Mouse (Mus musculus): ENCODE results near the gene Hoxa4. TPM values are rescaled to one million over a fixed set of nuclear protein-coding genes. Genes with fewer than 3 reads are reported as not detected.
A peak's percentile ranks its signal among the peaks of the same experiment; 100 is the strongest.

The Hoxa4 gene
- polyA plus RNA-seq, 1 experiment from 2014 or later: not detected

- Histone ChIP-seq H3K4me1 (replicated peaks; ENCODE audit: control insufficient read depth, insufficient read depth, low read length) (peaks cover 10% of the 10 kb centered on the region; the same call in 1 of the 2 replicates), H3K4me2 (ENCODE audit: low read depth, low read length, severe bottlenecking) (no peak overlapping the region), H3K27ac (ENCODE audit: low read depth, low read length) (no peak overlapping the region), H3K36me3 (ENCODE audit: control insufficient read depth, insufficient read depth, low read length) (no peaks in the 10 kb centered on the region), H3K9me3 (ENCODE audit: control insufficient read depth, low read length) (no peaks in the 10 kb centered on the region), H3K4me3 (ENCODE audit: low read depth, low read length) (no peak overlapping the region), H3K27me3 (ENCODE audit: control insufficient read depth, insufficient read depth, low read length) (peaks cover 100% of the 10 kb centered on the region), H3K9ac (ENCODE audit: low read length) (no peak overlapping the region)
- no peak for ATAC-seq (replicated peaks; ENCODE audit: low FRiP score)
- no peak for DNase-seq (ENCODE audit: low spot score)
- under 1% methylated on average over 23 of the region's 23 CpGs for WGBS
Observed at GRCm38 (mm10) chr6:52190410-52190809, 1.1 kb downstream of the Hoxa4 start.

GRCm38 (mm10) chr6:52189909-52190308 is 1.6 kb downstream of the Hoxa4 start:
- H3K4me3 ChIP-seq (ENCODE audit: low read depth, low read length): no peak overlapping the region
- H3K36me3 ChIP-seq (ENCODE audit: control insufficient read depth, insufficient read depth, low read length): no peaks in the 10 kb centered on the region
- DNase-seq (ENCODE audit: low spot score) (peak; percentile 54), ATAC-seq (replicated peaks; ENCODE audit: low FRiP score) (no peak)
- no peaks in the 10 kb centered on the region for H3K9me3 ChIP-seq (ENCODE audit: control insufficient read depth, low read length)
- H3K4me2 ChIP-seq (ENCODE audit: low read depth, low read length, severe bottlenecking): no peak overlapping the region
- 5% methylated on average over 8 of the region's 8 CpGs for WGBS
- H3K9ac ChIP-seq (ENCODE audit: low read length): no peak overlapping the region
- H3K27ac ChIP-seq (ENCODE audit: low read depth, low read length): no peak overlapping the region
- peaks cover 10% of the 10 kb centered on the region; the same call in 1 of the 2 replicates for H3K4me1 ChIP-seq (replicated peaks; ENCODE audit: control insufficient read depth, insufficient read depth, low read length)
- H3K27me3 ChIP-seq (ENCODE audit: control insufficient read depth, insufficient read depth, low read length): peaks cover 100% of the 10 kb centered on the region

GRCm38 (mm10) chr6:52189172-52189591 is 2.4 kb downstream of the Hoxa4 start:
- Histone ChIP-seq H3K27ac (ENCODE audit: low read depth, low read length) (no peak overlapping the region), H3K4me2 (ENCODE audit: low read depth, low read length, severe bottlenecking) (no peak overlapping the region), H3K4me3 (ENCODE audit: low read depth, low read length) (no peak overlapping the region), H3K27me3 (ENCODE audit: control insufficient read depth, insufficient read depth, low read length) (peaks cover 100% of the 10 kb centered on the region), H3K36me3 (ENCODE audit: control insufficient read depth, insufficient read depth, low read length) (no peaks in the 10 kb centered on the region), H3K4me1 (replicated peaks; ENCODE audit: control insufficient read depth, insufficient read depth, low read length) (peaks cover 10% of the 10 kb centered on the region; the same call in 1 of the 2 replicates), H3K9me3 (ENCODE audit: control insufficient read depth, low read length) (no peaks in the 10 kb centered on the region), H3K9ac (ENCODE audit: low read length) (no peak overlapping the region)
- peak; percentile 52 for DNase-seq (ENCODE audit: low spot score)
- ATAC-seq (replicated peaks; ENCODE audit: low FRiP score): no peak
- 7% methylated on average over 5 of the region's 5 CpGs for WGBS

GRCm38 (mm10) chr6:52186500-52186899 is 5.1 kb downstream of the Hoxa4 start:
- Histone ChIP-seq H3K27me3 (ENCODE audit: control insufficient read depth, insufficient read depth, low read length) (peaks cover 100% of the 10 kb centered on the region), H3K36me3 (ENCODE audit: control insufficient read depth, insufficient read depth, low read length) (no peaks in the 10 kb centered on the region), H3K4me2 (ENCODE audit: low read depth, low read length, severe bottlenecking) (no peak overlapping the region), H3K9ac (ENCODE audit: low read length) (no peak overlapping the region), H3K4me1 (replicated peaks; ENCODE audit: control insufficient read depth, insufficient read depth, low read length) (peaks cover 4% of the 10 kb centered on the region; the same call in 1 of the 2 replicates), H3K4me3 (ENCODE audit: low read depth, low read length) (no peak overlapping the region), H3K27ac (ENCODE audit: low read depth, low read length) (no peak overlapping the region), H3K9me3 (ENCODE audit: control insufficient read depth, low read length) (no peaks in the 10 kb centered on the region)
- 0% methylated on average over 1 of the region's 1 CpGs for WGBS
- DNase-seq (ENCODE audit: low spot score) (peak; percentile 41), ATAC-seq (replicated peaks; ENCODE audit: low FRiP score) (no peak)

- no peak overlapping the region for H3K4me2 ChIP-seq (ENCODE audit: low read depth, low read length, severe bottlenecking)
- H3K9me3 ChIP-seq (ENCODE audit: control insufficient read depth, low read length): no peaks in the 10 kb centered on the region
- H3K36me3 ChIP-seq (ENCODE audit: control insufficient read depth, insufficient read depth, low read length): no peaks in the 10 kb centered on the region
- ATAC-seq (replicated peaks; ENCODE audit: low FRiP score) (no peak), DNase-seq (ENCODE audit: low spot score) (peak; percentile 46)
- WGBS: 6% methylated on average over 3 of the region's 3 CpGs
- no peak overlapping the region for H3K27ac ChIP-seq (ENCODE audit: low read depth, low read length)
- H3K4me1 ChIP-seq (replicated peaks; ENCODE audit: control insufficient read depth, insufficient read depth, low read length): no peaks in the 10 kb centered on the region
- no peak overlapping the region for H3K9ac ChIP-seq (ENCODE audit: low read length)
- peaks cover 100% of the 10 kb centered on the region for H3K27me3 ChIP-seq (ENCODE audit: control insufficient read depth, insufficient read depth, low read length)
- H3K4me3 ChIP-seq (ENCODE audit: low read depth, low read length): no peak overlapping the region
Observed at GRCm38 (mm10) chr6:52185834-52186233, 5.7 kb downstream of the Hoxa4 start.

- Histone ChIP-seq H3K4me1 (replicated peaks; ENCODE audit: control insufficient read depth, insufficient read depth, low read length) (no peaks in the 10 kb centered on the region), H3K4me3 (ENCODE audit: low read depth, low read length) (no peak overlapping the region), H3K9ac (ENCODE audit: low read length) (no peak overlapping the region), H3K9me3 (ENCODE audit: control insufficient read depth, low read length) (no peaks in the 10 kb centered on the region), H3K4me2 (ENCODE audit: low read depth, low read length, severe bottlenecking) (no peak overlapping the region), H3K27me3 (ENCODE audit: control insufficient read depth, insufficient read depth, low read length) (peaks cover 100% of the 10 kb centered on the region), H3K27ac (ENCODE audit: low read depth, low read length) (no peak overlapping the region), H3K36me3 (ENCODE audit: control insufficient read depth, insufficient read depth, low read length) (no peaks in the 10 kb centered on the region)
- ATAC-seq (replicated peaks; ENCODE audit: low FRiP score) (no peak), DNase-seq (ENCODE audit: low spot score) (peak; percentile 44)
- 2% methylated on average over 19 of the region's 19 CpGs for WGBS
Observed at GRCm38 (mm10) chr6:52185222-52185621, 6.3 kb downstream of the Hoxa4 start.

GRCm38 (mm10) chr6:52184668-52185067 is 6.9 kb downstream of the Hoxa4 start:
- WGBS: 3% methylated on average over 6 of the region's 6 CpGs

GRCm38 (mm10) chr6:52183311-52184080 is 8.1 kb downstream of the Hoxa4 start:
- H3K4me2 ChIP-seq (ENCODE audit: low read depth, low read length, severe bottlenecking): no peak overlapping the region
- no peak overlapping the region for H3K27ac ChIP-seq (ENCODE audit: low read depth, low read length)
- H3K4me3 ChIP-seq (ENCODE audit: low read depth, low read length): no peak overlapping the region
- peak; percentile 39 for DNase-seq (ENCODE audit: low spot score)
- H3K27me3 ChIP-seq (ENCODE audit: control insufficient read depth, insufficient read depth, low read length): peaks cover 100% of the 10 kb centered on the region
- no peaks in the 10 kb centered on the region for H3K36me3 ChIP-seq (ENCODE audit: control insufficient read depth, insufficient read depth, low read length)
- no peaks in the 10 kb centered on the region for H3K9me3 ChIP-seq (ENCODE audit: control insufficient read depth, low read length)
- 8% methylated on average over 10 of the region's 10 CpGs for WGBS
- ATAC-seq (replicated peaks; ENCODE audit: low FRiP score): no peak
- no peaks in the 10 kb centered on the region for H3K4me1 ChIP-seq (replicated peaks; ENCODE audit: control insufficient read depth, insufficient read depth, low read length)
- no peak overlapping the region for H3K9ac ChIP-seq (ENCODE audit: low read length)

More at GRCm38 (mm10) chr6:52184668-52185067, 6.9 kb downstream of the Hoxa4 start:
- Histone ChIP-seq H3K9me3 (ENCODE audit: control insufficient read depth, low read length) (no peaks in the 10 kb centered on the region), H3K4me1 (replicated peaks; ENCODE audit: control insufficient read depth, insufficient read depth, low read length) (no peaks in the 10 kb centered on the region), H3K4me2 (ENCODE audit: low read depth, low read length, severe bottlenecking) (no peak overlapping the region), H3K36me3 (ENCODE audit: control insufficient read depth, insufficient read depth, low read length) (no peaks in the 10 kb centered on the region), H3K4me3 (ENCODE audit: low read depth, low read length) (no peak overlapping the region), H3K27ac (ENCODE audit: low read depth, low read length) (no peak overlapping the region), H3K27me3 (ENCODE audit: control insufficient read depth, insufficient read depth, low read length) (peaks cover 100% of the 10 kb centered on the region), H3K9ac (ENCODE audit: low read length) (no peak overlapping the region)
- DNase-seq (ENCODE audit: low spot score): peak; percentile 47
- no peak for ATAC-seq (replicated peaks; ENCODE audit: low FRiP score)

GRCm38 (mm10) chr6:52182793-52183192 is 8.8 kb downstream of the Hoxa4 start:
- Histone ChIP-seq H3K9me3 (ENCODE audit: control insufficient read depth, low read length) (no peaks in the 10 kb centered on the region), H3K4me1 (replicated peaks; ENCODE audit: control insufficient read depth, insufficient read depth, low read length) (no peaks in the 10 kb centered on the region), H3K4me2 (ENCODE audit: low read depth, low read length, severe bottlenecking) (no peak overlapping the region), H3K36me3 (ENCODE audit: control insufficient read depth, insufficient read depth, low read length) (no peaks in the 10 kb centered on the region), H3K9ac (ENCODE audit: low read length) (no peak overlapping the region), H3K4me3 (ENCODE audit: low read depth, low read length) (no peak overlapping the region), H3K27ac (ENCODE audit: low read depth, low read length) (no peak overlapping the region), H3K27me3 (ENCODE audit: control insufficient read depth, insufficient read depth, low read length) (peaks cover 100% of the 10 kb centered on the region)
- 3% methylated on average over 1 of the region's 1 CpGs for WGBS
- DNase-seq (ENCODE audit: low spot score) (no peak), ATAC-seq (replicated peaks; ENCODE audit: low FRiP score) (no peak)

All from forebrain, embryonic 11.5 days (tissue).